Mouse (Mus musculus) A20 (cell line): ENCODE measurements around the gene Dhdh.
"Not testable (repeated sequence)": the region's sequence is repeated elsewhere in the genome, so short reads cannot be mapped to it uniquely, and the experiment has no call there.

ENCODE experiments used
- DNase-seq: peaks from one replicate; pipeline ENCODE4 v3.0.0-alpha.2; 2011; ENCODE audit warnings: low read depth, low spot score

Dhdh gene

GRCm38 (mm10) chr7:45509912-45510787, 21.5 kb upstream of the Dhdh start, which contains the start of gene Nucb1:
Nucb1 (minus strand) TSS chr7:45510406.
- DNase-seq: peak; percentile 92

- no peak for DNase-seq
Measured at GRCm38 (mm10) chr7:45509181-45509882, 20.7 kb upstream of the Dhdh start.

GRCm38 (mm10) chr7:45508561-45508960, 20.0 kb upstream of the Dhdh start:
- no peak for DNase-seq

- no peak for DNase-seq
Measured at GRCm38 (mm10) chr7:45507583-45507982, 19.0 kb upstream of the Dhdh start.

GRCm38 (mm10) chr7:45498427-45498826, 9.8 kb upstream of the Dhdh start:
- DNase-seq: no peak

- no peak for DNase-seq
Measured at GRCm38 (mm10) chr7:45494548-45494947, 5.9 kb upstream of the Dhdh start.

GRCm38 (mm10) chr7:45492951-45493350, 4.3 kb upstream of the Dhdh start:
- DNase-seq: no peak

GRCm38 (mm10) chr7:45492225-45492844, 3.7 kb upstream of the Dhdh start:
- DNase-seq: no peak

GRCm38 (mm10) chr7:45491264-45491663, 2.7 kb upstream of the Dhdh start:
- peak; percentile 52 for DNase-seq

GRCm38 (mm10) chr7:45490822-45491221, 2.2 kb upstream of the Dhdh start:
- DNase-seq: no peak

GRCm38 (mm10) chr7:45489578-45489977, 973 bp upstream of the Dhdh start:
- DNase-seq: peak; percentile 30

- peak; percentile 55 for DNase-seq
Measured at GRCm38 (mm10) chr7:45487861-45488292, 728 bp downstream of the Dhdh start.

- no peak for DNase-seq
Measured at GRCm38 (mm10) chr7:45486761-45487415, 1.7 kb downstream of the Dhdh start, which contains the start of gene Gm45808. Gm45808 (minus strand) TSS chr7:45486811.

- DNase-seq: no peak
Measured at GRCm38 (mm10) chr7:45486158-45486557, 2.4 kb downstream of the Dhdh start.

GRCm38 (mm10) chr7:45484985-45485384, 3.6 kb downstream of the Dhdh start:
- not testable (repeated sequence) for DNase-seq

- DNase-seq: no peak
Measured at GRCm38 (mm10) chr7:45482166-45482565, 6.4 kb downstream of the Dhdh start.

- DNase-seq: peak; percentile 62
Measured at GRCm38 (mm10) chr7:45481374-45481927, 7.2 kb downstream of the Dhdh start, which contains the start of gene Tulp2. Tulp2 (plus strand) TSS chr7:45481877.

GRCm38 (mm10) chr7:45480310-45480709, 8.3 kb downstream of the Dhdh start:
- not testable (repeated sequence) for DNase-seq

GRCm38 (mm10) chr7:45478774-45479173, 9.8 kb downstream of the Dhdh start:
- no peak for DNase-seq

- DNase-seq: peak; percentile 35
Measured at GRCm38 (mm10) chr7:45477003-45477402, 11.6 kb downstream of the Dhdh start.

- no peak for DNase-seq
Measured at GRCm38 (mm10) chr7:45476453-45476852, 12.2 kb downstream of the Dhdh start.
